ENCODE assay signal across 19 mouse cellular contexts in genomic region chr4:148879631-148880030, GRCm38 (mm10).
DNase-seq lines count a peak whose midpoint lies in the region; ATAC-seq and TF ChIP-seq lines count a peak whose summit lies in the region.
"Had no signal": no experiment of that assay in that cellular context is flagged by ENCODE, and none has a peak within 500 bp of the region (broad histone marks: within the 10 kb centered on the region; RNA-seq: fewer than 3 reads in every experiment).

No protein-coding gene starts in this region.

- H3K27me3 ChIP-seq in heart, embryonic 10.5 days (ENCODE audit: insufficient read depth, poor library complexity, severe bottlenecking): peaks cover 7% of the 10 kb centered on the region; the same call in 1 of the 2 replicates
- no peaks in the 10 kb centered on the region for H3K27me3 ChIP-seq in heart, embryonic 14.5 days (ENCODE audit: control insufficient read depth, insufficient read depth, low read length)
- no peaks in the 10 kb centered on the region for H3K27me3 ChIP-seq in MEL (ENCODE audit: control insufficient read depth in 1 of 2, insufficient read depth in 2 of 2, low read length in 2 of 2)
- H3K27me3 ChIP-seq: intestine, embryonic 15.5 days had no signal

- DNase-seq in heart, embryonic 10.5 days (ENCODE audit: low spot score): no peak
- DNase-seq in heart, postnatal 36 days: no peak
- DNase-seq in heart, postnatal 14 days: no peak
- peak; percentile 13 for DNase-seq in MEL (ENCODE audit: low read depth, low spot score)
- no peak for DNase-seq in lung, postnatal 4 days
- no peak for DNase-seq in adrenal gland, postnatal 4 days (ENCODE audit: low spot score in 2 of 2)
- DNase-seq: adrenal gland, adult 8-10 months; adrenal gland, postnatal 36 days; cerebellum, adult 11-12 months; cerebellum, adult 9-10 months; cerebellum, postnatal 25 days; gastrocnemius, postnatal 25 days; kidney, adult 18-20 months had no signal

- 51% methylated on average over 3 of the region's 3 CpGs for WGBS in heart, embryonic 10.5 days
- 58% methylated on average over 3 of the region's 3 CpGs for WGBS in heart, embryonic 14.5 days

- H3K4me3 ChIP-seq in heart, embryonic 10.5 days: no peak overlapping the region
- H3K4me3 ChIP-seq in heart, embryonic 14.5 days (ENCODE audit: control insufficient read depth in 1 of 2, insufficient read depth in 1 of 2, low read depth in 1 of 2, low read length in 2 of 2): no peak overlapping the region
- no peak overlapping the region for H3K4me3 ChIP-seq in MEL (ENCODE audit: control insufficient read depth in 1 of 2, insufficient read depth in 1 of 2, low read depth in 2 of 2, low read length in 2 of 2)
- no peak overlapping the region for H3K4me3 ChIP-seq in brown adipose tissue, adult 24 weeks (ENCODE audit: insufficient read depth, low read depth, low read length)
- H3K4me3 ChIP-seq: embryonic facial prominence, embryonic 12.5 days; hindbrain, embryonic 13.5 days; intestine, embryonic 15.5 days had no signal

- ATAC-seq in heart, embryonic 14.5 days (ENCODE audit: insufficient number of reproducible peaks, insufficient read depth, low FRiP score, low read depth): no peak
- ATAC-seq: forebrain, embryonic 16.5 days had no signal

- TF ChIP-seq EP300 in MEL (IDR thresholded peaks at IDR 0.05; ENCODE audit: low read depth in 1 of 2, low read length in 2 of 2): no peak

- TF ChIP-seq POLR2A in MEL (IDR thresholded peaks at IDR 0.05; ENCODE audit: control insufficient read depth in 1 of 2, insufficient read depth in 1 of 2, low read depth in 1 of 2, low read length in 2 of 2, poor library complexity in 1 of 2): no peak

- no peak for TF ChIP-seq RAD21 in MEL (IDR thresholded peaks at IDR 0.05; ENCODE audit: low read depth, low read length)

- peak overlapping the region; percentile 44; the same call in 1 of the 2 replicates for H3K9ac ChIP-seq in heart, embryonic 14.5 days (ENCODE audit: low read length)
- H3K9ac ChIP-seq in MEL (ENCODE audit: control insufficient read depth, low read depth, low read length, poor library complexity, severe bottlenecking): no peak overlapping the region
- H3K9ac ChIP-seq: embryonic facial prominence, embryonic 12.5 days; hindbrain, embryonic 13.5 days; intestine, embryonic 15.5 days had no signal

- no peak for TF ChIP-seq CTCF in MEL (IDR thresholded peaks at IDR 0.05 in 2 of 3, conservative IDR thresholded peaks at IDR 0.05 in 1 of 3; ENCODE audit: control insufficient read depth in 1 of 3, insufficient read depth in 1 of 3, low read depth in 2 of 3, low read length in 3 of 3, poor library complexity in 1 of 3, severe bottlenecking in 1 of 3)

- no peaks in the 10 kb centered on the region for H3K79me2 ChIP-seq in MEL (ENCODE audit: control insufficient read depth, insufficient read depth, low read length, poor library complexity)

- H3K36me3 ChIP-seq in heart, embryonic 10.5 days: no peaks in the 10 kb centered on the region
- no peaks in the 10 kb centered on the region for H3K36me3 ChIP-seq in heart, embryonic 14.5 days (ENCODE audit: control insufficient read depth, insufficient read depth, low read length)
- peaks cover 0 to 17% of the 10 kb centered on the region in 2 experiments; a peak in 2 of 4 replicates for H3K36me3 ChIP-seq in MEL (ENCODE audit: control insufficient read depth in 1 of 2, insufficient read depth in 2 of 2, low read length in 2 of 2)
- H3K36me3 ChIP-seq: embryonic facial prominence, embryonic 12.5 days; hindbrain, embryonic 13.5 days; intestine, embryonic 15.5 days had no signal

- intact Hi-C loops in heart, postnatal 36 days (cut with DNase I): loop anchor here (1.0 to 5.0 kb wide), 3 partner anchors 23 to 72 kb away; no protein-coding TSS in a partner anchor
- intact Hi-C loops in heart, postnatal 14 days (cut with DNase I): no loop called here

- H3K4me1 ChIP-seq in heart, embryonic 10.5 days: peaks cover 88% of the 10 kb centered on the region
- peaks cover 76 to 84% of the 10 kb centered on the region in 2 experiments for H3K4me1 ChIP-seq in heart, embryonic 14.5 days (ENCODE audit: control insufficient read depth in 2 of 2, insufficient read depth in 2 of 2, low read length in 2 of 2)
- H3K4me1 ChIP-seq in MEL (ENCODE audit: control insufficient read depth in 1 of 2, insufficient read depth in 2 of 2, low read length in 2 of 2): peaks cover 2 to 31% of the 10 kb centered on the region in 2 experiments; a peak in 3 of 4 replicates
- peaks cover 16% of the 10 kb centered on the region; the same call in 1 of the 2 replicates for H3K4me1 ChIP-seq in brown adipose tissue, adult 24 weeks (ENCODE audit: control insufficient read depth, insufficient read depth, insufficient read length, low read length)

- no peaks in the 10 kb centered on the region for H3K9me3 ChIP-seq in heart, embryonic 10.5 days
- no peaks in the 10 kb centered on the region for H3K9me3 ChIP-seq in heart, embryonic 14.5 days (ENCODE audit: control insufficient read depth, low read length)
- no peaks in the 10 kb centered on the region for H3K9me3 ChIP-seq in MEL (replicated peaks; ENCODE audit: insufficient read depth, low read length)
- H3K9me3 ChIP-seq: embryonic facial prominence, embryonic 12.5 days; hindbrain, embryonic 13.5 days; intestine, embryonic 15.5 days had no signal

- H3K27ac ChIP-seq in heart, embryonic 10.5 days: peak overlapping the region; percentile 85
- H3K27ac ChIP-seq in heart, embryonic 14.5 days (replicated peaks in 1 of 2; ENCODE audit: control insufficient read depth in 1 of 2, insufficient read depth in 1 of 2, low read depth in 2 of 2, low read length in 2 of 2): peak overlapping the region; percentile 80 to 97
- no peak overlapping the region for H3K27ac ChIP-seq in MEL (ENCODE audit: control insufficient read depth, low read depth, low read length)
- peak overlapping the region; percentile 96 for H3K27ac ChIP-seq in brown adipose tissue, adult 24 weeks (replicated peaks; ENCODE audit: low read depth, low read length)
- H3K27ac ChIP-seq: embryonic facial prominence, embryonic 12.5 days; hindbrain, embryonic 13.5 days; intestine, embryonic 15.5 days had no signal

- H3K4me2 ChIP-seq in heart, embryonic 14.5 days (ENCODE audit: low read length): peak overlapping the region; percentile 49
- H3K4me2 ChIP-seq: embryonic facial prominence, embryonic 12.5 days; hindbrain, embryonic 13.5 days had no signal

TF ChIP-seq in MEL, 35 proteins besides CTCF, POLR2A, EP300 and RAD21:
- TF ChIP-seq NRF1 (IDR thresholded peaks at IDR 0.05; ENCODE audit: insufficient read depth, low read depth, low read length, poor library complexity, severe bottlenecking): no peak
- TF ChIP-seq RCOR1 (IDR thresholded peaks at IDR 0.05; ENCODE audit: low read depth, low read length): no peak
- TF ChIP-seq ZNF384 (IDR thresholded peaks at IDR 0.05; ENCODE audit: low read depth, low read length): no peak; the same call in 1 of the 2 replicates
- TF ChIP-seq JUND (IDR thresholded peaks at IDR 0.05; ENCODE audit: low read depth, low read length): no peak
- no peak for TF ChIP-seq BHLHE40 (IDR thresholded peaks at IDR 0.05; ENCODE audit: borderline replicate concordance, low read depth, low read length)
- TF ChIP-seq POLR2AphosphoS2 (IDR thresholded peaks at IDR 0.05; ENCODE audit: low read length): no peak
- no peak for TF ChIP-seq MEF2A (IDR thresholded peaks at IDR 0.05; ENCODE audit: extremely low read depth, insufficient replicate concordance, low read depth, low read length, poor library complexity, severe bottlenecking)
- TF ChIP-seq TAL1 (IDR thresholded peaks at IDR 0.05; ENCODE audit: low read length): no peak
- TF ChIP-seq CHD1 (IDR thresholded peaks at IDR 0.05; ENCODE audit: low read depth, low read length): no peak
- TF ChIP-seq NELFE (IDR thresholded peaks at IDR 0.05; ENCODE audit: low read depth, low read length): no peak
- no peak for TF ChIP-seq CHD2 (IDR thresholded peaks at IDR 0.05; ENCODE audit: low read length)
- TF ChIP-seq MAZ (IDR thresholded peaks at IDR 0.05; ENCODE audit: low read depth, low read length): no peak
- no peak for TF ChIP-seq TCF12 (IDR thresholded peaks at IDR 0.05; ENCODE audit: low read depth, low read length)
- no peak for TF ChIP-seq MAX (IDR thresholded peaks at IDR 0.05; ENCODE audit: low read length)
- TF ChIP-seq USF2 (IDR thresholded peaks at IDR 0.05; ENCODE audit: borderline replicate concordance in 1 of 2, insufficient read depth in 1 of 2, low read depth in 1 of 2, low read length in 2 of 2): no peak
- no peak for TF ChIP-seq MXI1 (IDR thresholded peaks at IDR 0.05; ENCODE audit: low read depth, low read length)
- TF ChIP-seq ETS1 (IDR thresholded peaks at IDR 0.05; ENCODE audit: low read depth, low read length): no peak
- TF ChIP-seq POLR2AphosphoS5 (IDR thresholded peaks at IDR 0.05; ENCODE audit: borderline replicate concordance, low read depth, low read length): no peak
- TF ChIP-seq MYC (IDR thresholded peaks at IDR 0.05; ENCODE audit: low read depth, low read length): no peak
